34 mouse cellular contexts compared by ENCODE assay signal in the genomic region with DNA sequence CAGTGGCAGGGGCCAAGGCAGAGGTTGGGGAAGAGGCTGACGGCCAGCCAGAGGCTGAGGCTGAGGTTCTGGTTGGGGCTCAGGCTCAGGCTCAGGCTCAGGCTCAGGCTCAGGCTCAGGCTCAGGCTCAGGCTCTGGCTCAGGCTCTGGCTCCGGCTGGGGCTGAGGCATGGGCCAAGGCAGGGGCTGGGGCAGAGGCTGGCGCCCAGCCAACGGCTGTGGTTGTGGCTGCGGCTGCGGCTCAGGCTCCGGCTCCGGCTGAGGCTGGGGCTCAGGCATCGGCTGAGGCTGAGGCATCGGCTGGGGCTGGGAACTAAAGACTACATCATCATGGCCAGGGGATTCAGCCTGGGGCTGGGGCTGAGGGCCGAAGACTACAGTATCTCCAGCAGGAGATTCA. TPM values are rescaled to one million over a fixed set of nuclear protein-coding genes. Genes with fewer than 3 reads are reported as not detected.
DNase-seq lines count a peak whose midpoint lies in the region; ATAC-seq and TF ChIP-seq lines count a peak whose summit lies in the region.
"Had no signal": no experiment of that assay in that cellular context is flagged by ENCODE, and none has a peak within 500 bp of the region (broad histone marks: within the 10 kb centered on the region; RNA-seq: fewer than 3 reads in every experiment).

No protein-coding gene starts in this region.

- no peak for TF ChIP-seq CTCF in brain, embryonic 14.5 days (IDR thresholded peaks at IDR 0.05; ENCODE audit: borderline replicate concordance, extremely low read depth, insufficient read depth, insufficient read length)
- TF ChIP-seq CTCF in liver, postnatal 0 days (IDR thresholded peaks at IDR 0.05; ENCODE audit: low read depth), result no peak

- no peaks in the 10 kb centered on the region for H3K4me1 ChIP-seq in forebrain, embryonic 14.5 days (ENCODE audit: control insufficient read depth, insufficient read depth, low read length)
- 0 out of 2 replicates have a peak, but pooled peaks cover 3% of the 10 kb centered on the region for H3K4me1 ChIP-seq in forebrain, embryonic 12.5 days
- no peaks in the 10 kb centered on the region for H3K4me1 ChIP-seq in midbrain, embryonic 14.5 days (ENCODE audit: control insufficient read depth, insufficient read depth, low read length)
- no peaks in the 10 kb centered on the region for H3K4me1 ChIP-seq in midbrain, embryonic 15.5 days
- H3K4me1 ChIP-seq in liver, postnatal 0 days (ENCODE audit: insufficient read depth), result no peaks in the 10 kb centered on the region
- H3K4me1 ChIP-seq: forebrain, embryonic 13.5 days; limb, embryonic 12.5 days; liver, embryonic 15.5 days; neural tube, embryonic 12.5 days had no signal

- no peaks in the 10 kb centered on the region for H3K9me3 ChIP-seq in forebrain, embryonic 14.5 days (replicated peaks; ENCODE audit: control insufficient read depth, low read length)
- H3K9me3 ChIP-seq in forebrain, embryonic 12.5 days, result no peaks in the 10 kb centered on the region
- no peaks in the 10 kb centered on the region for H3K9me3 ChIP-seq in midbrain, embryonic 14.5 days (ENCODE audit: control insufficient read depth, low read length)
- no peaks in the 10 kb centered on the region for H3K9me3 ChIP-seq in midbrain, embryonic 15.5 days
- H3K9me3 ChIP-seq in liver, postnatal 0 days (ENCODE audit: low read length), result no peaks in the 10 kb centered on the region
- H3K9me3 ChIP-seq: forebrain, embryonic 13.5 days; hindbrain, embryonic 13.5 days; limb, embryonic 12.5 days; liver, embryonic 15.5 days; neural tube, embryonic 12.5 days had no signal

- H3K9ac ChIP-seq in forebrain, embryonic 14.5 days (ENCODE audit: low read length), result no peak overlapping the region
- no peak overlapping the region for H3K9ac ChIP-seq in forebrain, embryonic 12.5 days
- no peak overlapping the region for H3K9ac ChIP-seq in midbrain, embryonic 14.5 days (replicated peaks; ENCODE audit: low read length)
- H3K9ac ChIP-seq in midbrain, embryonic 15.5 days, result no peak overlapping the region
- H3K9ac ChIP-seq in liver, postnatal 0 days (replicated peaks), result no peak overlapping the region
- H3K9ac ChIP-seq: forebrain, embryonic 13.5 days; hindbrain, embryonic 13.5 days; limb, embryonic 12.5 days; liver, embryonic 15.5 days; neural tube, embryonic 12.5 days had no signal

- DNase-seq in forebrain, embryonic 14.5 days (ENCODE audit: low spot score), result peak; percentile 2
- DNase-seq in midbrain, embryonic 14.5 days, result no peak
- peak; percentile 1 for DNase-seq in brain, embryonic 14.5 days (ENCODE audit: low read depth)
- no peak for DNase-seq in liver, postnatal 0 days
- no peak for DNase-seq in spleen, postnatal 4 days (ENCODE audit: low spot score in 2 of 2)
- DNase-seq: adrenal gland, postnatal 14 days; gastrocnemius, postnatal 36 days; heart, adult 18-20 months; heart, postnatal 4 days; kidney, adult 9 months; kidney, postnatal 10 days; layer of hippocampus, postnatal 36 days; lung, postnatal 4 days; right cerebral cortex, adult 18-20 months; right cerebral cortex, postnatal 4 days had no signal

- no peak for ATAC-seq in forebrain, embryonic 14.5 days
- ATAC-seq in forebrain, embryonic 12.5 days (ENCODE audit: low FRiP score), result no peak
- ATAC-seq in midbrain, embryonic 14.5 days (ENCODE audit: low FRiP score, low TSS enrichment), result 0 out of 2 replicates have a peak, but pooled peaks have one; percentile 52
- ATAC-seq in midbrain, embryonic 15.5 days (replicated peaks), result no peak
- ATAC-seq in liver, postnatal 0 days, result no peak
- ATAC-seq: forebrain, embryonic 13.5 days; intestine, postnatal 0 days had no signal

- H3K4me3 ChIP-seq in forebrain, embryonic 14.5 days (ENCODE audit: low read depth, low read length), result no peak overlapping the region
- H3K4me3 ChIP-seq in forebrain, embryonic 12.5 days (replicated peaks), result no peak overlapping the region
- H3K4me3 ChIP-seq in midbrain, embryonic 14.5 days (replicated peaks; ENCODE audit: low read depth, low read length), result no peak overlapping the region
- H3K4me3 ChIP-seq in midbrain, embryonic 15.5 days, result no peak overlapping the region
- no peak overlapping the region for H3K4me3 ChIP-seq in liver, postnatal 0 days (ENCODE audit: low read depth, low read length)
- H3K4me3 ChIP-seq: forebrain, embryonic 13.5 days; hindbrain, embryonic 13.5 days; limb, embryonic 12.5 days; liver, embryonic 15.5 days; myocyte; neural tube, embryonic 12.5 days had no signal

- no peak overlapping the region for H3K4me2 ChIP-seq in forebrain, embryonic 14.5 days (ENCODE audit: low read length)
- no peak overlapping the region for H3K4me2 ChIP-seq in forebrain, embryonic 12.5 days
- no peak overlapping the region for H3K4me2 ChIP-seq in midbrain, embryonic 14.5 days (ENCODE audit: low read length)
- no peak overlapping the region for H3K4me2 ChIP-seq in midbrain, embryonic 15.5 days
- H3K4me2 ChIP-seq in liver, postnatal 0 days (ENCODE audit: low read depth, low read length), result no peak overlapping the region
- H3K4me2 ChIP-seq: forebrain, embryonic 13.5 days; heart, embryonic 11.5 days; hindbrain, embryonic 13.5 days; limb, embryonic 12.5 days; liver, embryonic 15.5 days; neural tube, embryonic 12.5 days had no signal

- no peaks in the 10 kb centered on the region for H3K36me3 ChIP-seq in forebrain, embryonic 14.5 days (ENCODE audit: control insufficient read depth, insufficient read depth, low read length)
- no peaks in the 10 kb centered on the region for H3K36me3 ChIP-seq in forebrain, embryonic 12.5 days (replicated peaks)
- H3K36me3 ChIP-seq in midbrain, embryonic 14.5 days (ENCODE audit: control insufficient read depth, insufficient read depth, low read length), result no peaks in the 10 kb centered on the region
- H3K36me3 ChIP-seq in midbrain, embryonic 15.5 days (replicated peaks), result no peaks in the 10 kb centered on the region
- no peaks in the 10 kb centered on the region for H3K36me3 ChIP-seq in liver, postnatal 0 days (replicated peaks; ENCODE audit: insufficient read depth, low read length)
- H3K36me3 ChIP-seq: hindbrain, embryonic 13.5 days; liver, embryonic 15.5 days; neural tube, embryonic 12.5 days had no signal

- H3K27ac ChIP-seq in forebrain, embryonic 14.5 days (ENCODE audit: low read depth, low read length), result no peak overlapping the region
- no peak overlapping the region for H3K27ac ChIP-seq in forebrain, embryonic 12.5 days
- no peak overlapping the region for H3K27ac ChIP-seq in midbrain, embryonic 14.5 days (replicated peaks; ENCODE audit: low read depth, low read length)
- H3K27ac ChIP-seq in midbrain, embryonic 15.5 days, result no peak overlapping the region
- H3K27ac ChIP-seq in liver, postnatal 0 days (ENCODE audit: low read depth), result no peak overlapping the region
- H3K27ac ChIP-seq: forebrain, embryonic 13.5 days; hindbrain, embryonic 13.5 days; limb, embryonic 12.5 days; liver, embryonic 15.5 days; neural tube, embryonic 12.5 days had no signal

- 84% methylated on average over 11 of the region's 11 CpGs for WGBS in forebrain, embryonic 14.5 days
- WGBS in forebrain, embryonic 12.5 days, result 91% methylated on average over 11 of the region's 11 CpGs
- 87% methylated on average over 11 of the region's 11 CpGs for WGBS in midbrain, embryonic 14.5 days
- WGBS in midbrain, embryonic 15.5 days, result 90% methylated on average over 11 of the region's 11 CpGs
- WGBS in liver, postnatal 0 days (ENCODE audit: insufficient replicate concordance), result 92% methylated on average over 10 of the region's 11 CpGs

- H3K27me3 ChIP-seq in forebrain, embryonic 14.5 days (replicated peaks; ENCODE audit: control insufficient read depth, insufficient read depth, low read length), result no peaks in the 10 kb centered on the region
- no peaks in the 10 kb centered on the region for H3K27me3 ChIP-seq in forebrain, embryonic 12.5 days
- no peaks in the 10 kb centered on the region for H3K27me3 ChIP-seq in midbrain, embryonic 14.5 days (ENCODE audit: control insufficient read depth, insufficient read depth, low read length)
- no peaks in the 10 kb centered on the region for H3K27me3 ChIP-seq in midbrain, embryonic 15.5 days (replicated peaks)
- H3K27me3 ChIP-seq in liver, postnatal 0 days (ENCODE audit: insufficient read depth, low read length), result no peaks in the 10 kb centered on the region
- H3K27me3 ChIP-seq: CH12.LX; forebrain, embryonic 13.5 days; hindbrain, embryonic 13.5 days; limb, embryonic 12.5 days; liver, embryonic 15.5 days; neural tube, embryonic 12.5 days had no signal

- no peak for TF ChIP-seq EP300 in liver, postnatal 0 days (IDR thresholded peaks at IDR 0.05; ENCODE audit: low read depth)

- TF ChIP-seq POLR2A in brain, embryonic 14.5 days (IDR thresholded peaks at IDR 0.05; ENCODE audit: borderline replicate concordance, extremely low read depth, insufficient read depth, insufficient read length, poor library complexity, severe bottlenecking), result no peak

RNA-seq across cellular contexts. Expression of gene Gabre, which starts 4.0 kb away (rescaled TPM):
- polyA plus RNA-seq in forebrain, embryonic 14.5 days (2014; fragmentation: Nextera tagmentation; extraction: Ambion mirVana), result 0.22 and 0.30 TPM in 2 replicates
- polyA plus RNA-seq in forebrain, embryonic 12.5 days (2016; fragmentation: Nextera tagmentation; extraction: Ambion mirVana), result 0.99 and 1.2 TPM in 2 replicates
- 0.55 and 0.59 TPM in 2 replicates for polyA plus RNA-seq in midbrain, embryonic 14.5 days (2014; fragmentation: Nextera tagmentation; extraction: Ambion mirVana)
- polyA plus RNA-seq in midbrain, embryonic 15.5 days (2015; fragmentation: Nextera tagmentation; extraction: Ambion mirVana), result 0.79 and 0.84 TPM in 2 replicates
- 2.7 and 3.0 TPM in 2 replicates for polyA plus RNA-seq in brain, embryonic 14.5 days (2012; rRNA removed)
- 0.06 and 0.07 TPM in 2 replicates for polyA plus RNA-seq in liver, postnatal 0 days (2015; fragmentation: Nextera tagmentation; extraction: Ambion mirVana)

RNA-seq across cellular contexts. Expression of gene Magea4, which starts 48.8 kb away (rescaled TPM):
- not detected in 2 replicates for polyA plus RNA-seq in forebrain, embryonic 14.5 days (2014; fragmentation: Nextera tagmentation; extraction: Ambion mirVana)
- polyA plus RNA-seq in forebrain, embryonic 12.5 days (2016; fragmentation: Nextera tagmentation; extraction: Ambion mirVana), result not detected in 2 replicates
- polyA plus RNA-seq in midbrain, embryonic 14.5 days (2014; fragmentation: Nextera tagmentation; extraction: Ambion mirVana), result not detected in 2 replicates
- polyA plus RNA-seq in midbrain, embryonic 15.5 days (2015; fragmentation: Nextera tagmentation; extraction: Ambion mirVana), result not detected in 2 replicates
- not detected in 2 replicates for polyA plus RNA-seq in brain, embryonic 14.5 days (2012; rRNA removed)
- not detected in 2 replicates for polyA plus RNA-seq in liver, postnatal 0 days (2015; fragmentation: Nextera tagmentation; extraction: Ambion mirVana)
- polyA plus RNA-seq: C2C12; embryonic facial prominence, embryonic 14.5 days; forebrain, embryonic 13.5 days; heart, embryonic 11.5 days; heart, embryonic 16.5 days; hindbrain, embryonic 13.5 days; intestine, postnatal 0 days; large intestine, adult 2 months; limb, embryonic 12.5 days; liver, adult 2 months; liver, embryonic 15.5 days; lung, embryonic 16.5 days; midbrain, postnatal 0 days; myocyte; neural tube, embryonic 12.5 days; spleen, adult 2 months had no signal

Comparison
In these comparisons a context has a peak if more than half of its experiments do, and no peak if none do; other contexts are left out.
1. DNase-seq: peak in forebrain, embryonic 14.5 days (single experiment) and brain, embryonic 14.5 days (single experiment); none in midbrain, embryonic 14.5 days (single experiment), liver, postnatal 0 days (single experiment) and spleen, postnatal 4 days (0 of 2).